ENCODE assay signal across 13 mouse cellular contexts in genomic region chr14:76247664-76248063, GRCm38 (mm10).
DNase-seq lines count a peak whose midpoint lies in the region; ATAC-seq and TF ChIP-seq lines count a peak whose summit lies in the region.
"Had no signal": no experiment of that assay in that cellular context is flagged by ENCODE, and none has a peak within 500 bp of the region (broad histone marks: within the 10 kb centered on the region; RNA-seq: fewer than 3 reads in every experiment).

No protein-coding gene starts in this region.

- no peak overlapping the region for H3K4me2 ChIP-seq in forebrain, postnatal 0 days (ENCODE audit: low read depth)
- H3K4me2 ChIP-seq in forebrain, embryonic 12.5 days: no peak overlapping the region
- no peak overlapping the region for H3K4me2 ChIP-seq in stomach, postnatal 0 days (replicated peaks; ENCODE audit: low read depth)
- H3K4me2 ChIP-seq: embryonic facial prominence, embryonic 15.5 days; heart, embryonic 13.5 days; limb, embryonic 13.5 days; midbrain, embryonic 13.5 days had no signal

- TF ChIP-seq EP300 in stomach, postnatal 0 days (optimal IDR thresholded peaks at IDR 0.05): no peak

- intact Hi-C loops in left cerebral cortex, postnatal 4 days (cut with DNase I): no loop called here
- intact Hi-C loops in left cerebral cortex, postnatal 36 days (cut with DNase I): no loop called here

- WGBS in forebrain, postnatal 0 days: 90% methylated on average over 4 of the region's 4 CpGs
- 77% methylated on average over 4 of the region's 4 CpGs for WGBS in forebrain, embryonic 12.5 days
- 88% methylated on average over 4 of the region's 4 CpGs for WGBS in stomach, postnatal 0 days

- H3K9me3 ChIP-seq in forebrain, postnatal 0 days (ENCODE audit: low read length): no peaks in the 10 kb centered on the region
- no peaks in the 10 kb centered on the region for H3K9me3 ChIP-seq in forebrain, embryonic 12.5 days
- no peaks in the 10 kb centered on the region for H3K9me3 ChIP-seq in stomach, postnatal 0 days (ENCODE audit: control insufficient read depth, low read length)
- H3K9me3 ChIP-seq: embryonic facial prominence, embryonic 15.5 days; heart, embryonic 13.5 days; limb, embryonic 13.5 days; midbrain, embryonic 13.5 days had no signal

- H3K27me3 ChIP-seq in forebrain, postnatal 0 days (ENCODE audit: insufficient read depth, low read length): no peaks in the 10 kb centered on the region
- peaks cover 11% of the 10 kb centered on the region for H3K27me3 ChIP-seq in forebrain, embryonic 12.5 days
- no peaks in the 10 kb centered on the region for H3K27me3 ChIP-seq in stomach, postnatal 0 days (ENCODE audit: control insufficient read depth, insufficient read depth, low read length)
- H3K27me3 ChIP-seq: embryonic facial prominence, embryonic 15.5 days; heart, embryonic 13.5 days; limb, embryonic 13.5 days; midbrain, embryonic 13.5 days had no signal

- DNase-seq in forebrain, postnatal 0 days: no peak
- DNase-seq in left cerebral cortex, postnatal 4 days: peak; percentile 30
- DNase-seq in left cerebral cortex, postnatal 36 days (ENCODE audit: low spot score in 2 of 2): no peak
- DNase-seq in ZHBTc4 (ENCODE audit: low read depth, low spot score): peak; percentile 63
- peak; percentile 34 for DNase-seq in stomach, postnatal 0 days (ENCODE audit: low spot score)
- DNase-seq in ovary, adult 18-20 months (ENCODE audit: low spot score): no peak
- DNase-seq in adrenal gland, postnatal 36 days: no peak

- H3K27ac ChIP-seq in forebrain, postnatal 0 days (ENCODE audit: low read depth, low read length): no peak overlapping the region
- H3K27ac ChIP-seq in forebrain, embryonic 12.5 days: no peak overlapping the region
- H3K27ac ChIP-seq in stomach, postnatal 0 days (replicated peaks): no peak overlapping the region
- H3K27ac ChIP-seq: embryonic facial prominence, embryonic 15.5 days; heart, embryonic 13.5 days; limb, embryonic 13.5 days; midbrain, embryonic 13.5 days had no signal

- H3K9ac ChIP-seq in forebrain, postnatal 0 days: no peak overlapping the region
- H3K9ac ChIP-seq in forebrain, embryonic 12.5 days: no peak overlapping the region
- H3K9ac ChIP-seq in stomach, postnatal 0 days (ENCODE audit: low read length): no peak overlapping the region
- H3K9ac ChIP-seq: embryonic facial prominence, embryonic 15.5 days; heart, embryonic 13.5 days; limb, embryonic 13.5 days; midbrain, embryonic 13.5 days had no signal

- H3K36me3 ChIP-seq in forebrain, postnatal 0 days (ENCODE audit: insufficient read depth): no peaks in the 10 kb centered on the region
- H3K36me3 ChIP-seq in forebrain, embryonic 12.5 days (replicated peaks): no peaks in the 10 kb centered on the region
- no peaks in the 10 kb centered on the region for H3K36me3 ChIP-seq in stomach, postnatal 0 days (ENCODE audit: control insufficient read depth, insufficient read depth, low read length)
- H3K36me3 ChIP-seq: embryonic facial prominence, embryonic 15.5 days; G1E; heart, embryonic 13.5 days; limb, embryonic 13.5 days; midbrain, embryonic 13.5 days had no signal

- no peak for ATAC-seq in forebrain, postnatal 0 days
- no peak for ATAC-seq in forebrain, embryonic 12.5 days (ENCODE audit: low FRiP score)
- ATAC-seq in stomach, postnatal 0 days (ENCODE audit: low FRiP score, low TSS enrichment): no peak
- ATAC-seq: midbrain, embryonic 13.5 days had no signal

- TF ChIP-seq CTCF in forebrain, postnatal 0 days (IDR thresholded peaks at IDR 0.05; ENCODE audit: low read depth): peak; percentile 27
- TF ChIP-seq CTCF in stomach, postnatal 0 days (IDR thresholded peaks at IDR 0.05; ENCODE audit: low read depth): peak; percentile 64

- H3K4me1 ChIP-seq in forebrain, postnatal 0 days (ENCODE audit: insufficient read depth): no peaks in the 10 kb centered on the region
- peaks cover 24% of the 10 kb centered on the region for H3K4me1 ChIP-seq in forebrain, embryonic 12.5 days
- H3K4me1 ChIP-seq in stomach, postnatal 0 days (replicated peaks; ENCODE audit: control insufficient read depth, insufficient read depth): no peaks in the 10 kb centered on the region

- H3K4me3 ChIP-seq in forebrain, postnatal 0 days (ENCODE audit: low read depth, low read length): no peak overlapping the region
- H3K4me3 ChIP-seq in forebrain, embryonic 12.5 days (replicated peaks): no peak overlapping the region
- no peak overlapping the region for H3K4me3 ChIP-seq in stomach, postnatal 0 days (ENCODE audit: low read depth, low read length)
- H3K4me3 ChIP-seq: embryonic facial prominence, embryonic 15.5 days; heart, embryonic 13.5 days; limb, embryonic 13.5 days; midbrain, embryonic 13.5 days had no signal

Comparison
In these comparisons a context has a peak if more than half of its experiments do, and no peak if none do; other contexts are left out.
1. DNase-seq: peak in left cerebral cortex, postnatal 4 days (single experiment), ZHBTc4 (single experiment) and stomach, postnatal 0 days (single experiment); none in forebrain, postnatal 0 days (single experiment), left cerebral cortex, postnatal 36 days (0 of 2), ovary, adult 18-20 months (single experiment) and adrenal gland, postnatal 36 days (0 of 2).